Mouse (Mus musculus): Measurements from ENCODE around the gene Atp6v0e.

The Atp6v0e gene

GRCm38 (mm10) chr17:26686334-26687000 lies 23.4 kb downstream of the Atp6v0e start:
- DNase-seq (ENCODE audit: low spot score) = no peak

- DNase-seq (ENCODE audit: low spot score) = no peak
Measured at GRCm38 (mm10) chr17:26688795-26689735, 26.0 kb downstream of the Atp6v0e start.

- no peak for DNase-seq (ENCODE audit: low spot score)
Measured at GRCm38 (mm10) chr17:26689810-26690209, 26.8 kb downstream of the Atp6v0e start.

GRCm38 (mm10) chr17:26690236-26690635 lies 27.2 kb downstream of the Atp6v0e start:
- DNase-seq (ENCODE audit: low spot score) = no peak

GRCm38 (mm10) chr17:26691110-26691509 lies 28.1 kb downstream of the Atp6v0e start:
- peak; percentile 51 for DNase-seq (ENCODE audit: low spot score)

- DNase-seq (ENCODE audit: low spot score) = no peak
Measured at GRCm38 (mm10) chr17:26693424-26693823, 30.4 kb downstream of the Atp6v0e start.

- no peak for DNase-seq (ENCODE audit: low spot score)
Measured at GRCm38 (mm10) chr17:26694171-26694570, 31.1 kb downstream of the Atp6v0e start.

GRCm38 (mm10) chr17:26695193-26695592 lies 32.2 kb downstream of the Atp6v0e start:
- DNase-seq (ENCODE audit: low spot score) = no peak

GRCm38 (mm10) chr17:26698846-26699245 lies 35.8 kb downstream of the Atp6v0e start:
- no peak for DNase-seq (ENCODE audit: low spot score)

GRCm38 (mm10) chr17:26699819-26700616 lies 37.0 kb downstream of the Atp6v0e start:
- DNase-seq (ENCODE audit: low spot score) = peak; percentile 54

- DNase-seq (ENCODE audit: low spot score) = no peak
Measured at GRCm38 (mm10) chr17:26701565-26701964, 38.5 kb downstream of the Atp6v0e start.

- no peak for DNase-seq (ENCODE audit: low spot score)
Measured at GRCm38 (mm10) chr17:26702621-26703020, 39.6 kb downstream of the Atp6v0e start.

- DNase-seq (ENCODE audit: low spot score) = no peak
Measured at GRCm38 (mm10) chr17:26703671-26704070, 40.6 kb downstream of the Atp6v0e start.

- DNase-seq (ENCODE audit: low spot score) = peak; percentile 60
Measured at GRCm38 (mm10) chr17:26705463-26706359, 42.7 kb downstream of the Atp6v0e start.

GRCm38 (mm10) chr17:26707066-26707465 lies 44.0 kb downstream of the Atp6v0e start:
- no peak for DNase-seq (ENCODE audit: low spot score)

- DNase-seq (ENCODE audit: low spot score) = no peak
Measured at GRCm38 (mm10) chr17:26708499-26708898, 45.5 kb downstream of the Atp6v0e start.

- DNase-seq (ENCODE audit: low spot score) = no peak
Measured at GRCm38 (mm10) chr17:26708993-26709590, 46.1 kb downstream of the Atp6v0e start.

GRCm38 (mm10) chr17:26710049-26710448 lies 47.0 kb downstream of the Atp6v0e start:
- peak; percentile 79 for DNase-seq (ENCODE audit: low spot score)

GRCm38 (mm10) chr17:26715271-26715758 lies 52.3 kb downstream of the Atp6v0e start, which contains the start of gene Crebrf:
Gene Crebrf (plus strand): TSS chr17:26715650.
- DNase-seq (ENCODE audit: low spot score) = peak; percentile 99

GRCm38 (mm10) chr17:26715916-26716717 lies 53.1 kb downstream of the Atp6v0e start:
- DNase-seq (ENCODE audit: low spot score) = peak; percentile 98
